Mouse (Mus musculus) MEL (cell line): Measurements from ENCODE around the gene Ferd3l. TPM values are rescaled to one million over a fixed set of nuclear protein-coding genes. Genes with fewer than 3 reads are reported as not detected.

Experiments
- DNase-seq: peaks from one replicate; pipeline ENCODE4 v3.0.0; 2011; ENCODE audit warnings: low read depth, low spot score
- H3K27ac ChIP-seq: 2 replicates; pipeline ENCODE4 v1.5.1; 2012; ENCODE audit warnings: low read depth, mild to moderate bottlenecking, control low read depth, low read length, moderate library complexity; ENCODE audit not compliant: control insufficient read depth
- H3K27me3 ChIP-seq, 2 experiments: fragments of 150-350 bp in 1 of 2; sonication (generic) in 1 of 2; 2 replicates each; pipeline ENCODE4 v1.6.1; 2012; ENCODE audit warnings: low read length in 2 of 2, mild to moderate bottlenecking in 2 of 2, improper control_type of control experiment in 1 of 2, moderate library complexity in 1 of 2; ENCODE audit not compliant: insufficient read depth in 2 of 2, control insufficient read depth in 1 of 2
- H3K36me3 ChIP-seq, 2 experiments: 2 replicates each; pipeline ENCODE4 v1.6.1; 2012 to 2014; ENCODE audit warnings: low read length in 2 of 2, improper control_type of control experiment in 1 of 2, inconsistent platforms in 1 of 2, mild to moderate bottlenecking in 1 of 2; ENCODE audit not compliant: insufficient read depth in 2 of 2, control insufficient read depth in 1 of 2
- H3K4me1 ChIP-seq, 2 experiments: fragments of 150-350 bp in 1 of 2; sonication (generic) in 1 of 2; 2 replicates each; pipeline ENCODE4 v1.6.1; 2012; ENCODE audit warnings: low read length in 2 of 2, improper control_type of control experiment in 1 of 2, mild to moderate bottlenecking in 1 of 2; ENCODE audit not compliant: insufficient read depth in 2 of 2, control insufficient read depth in 1 of 2
- H3K4me3 ChIP-seq, 2 experiments: fragments of 150-350 bp in 1 of 2; sonication (generic) in 1 of 2; 2 replicates each; pipeline ENCODE4 v1.5.1; 2012; ENCODE audit warnings: low read depth in 2 of 2, low read length in 2 of 2, mild to moderate bottlenecking in 2 of 2, moderate library complexity in 2 of 2, control low read depth in 1 of 2, improper control_type of control experiment in 1 of 2; ENCODE audit not compliant: control insufficient read depth in 1 of 2, insufficient read depth in 1 of 2
- H3K79me2 ChIP-seq: 2 replicates; pipeline ENCODE4 v1.6.1; 2012; ENCODE audit warnings: mild to moderate bottlenecking, low read length, moderate library complexity; ENCODE audit not compliant: control insufficient read depth, poor library complexity, insufficient read depth
- H3K9ac ChIP-seq: 2 replicates; pipeline ENCODE4 v1.6.1; 2012; ENCODE audit warnings: low read depth, mild to moderate bottlenecking, control low read depth, low read length, moderate library complexity; ENCODE audit not compliant: control insufficient read depth, poor library complexity, severe bottlenecking
- H3K9me3 ChIP-seq: fragments of 150-350 bp; sonication (generic); replicated peaks from 2 replicates; pipeline ENCODE4 v1.6.1; 2012; ENCODE audit warnings: mild to moderate bottlenecking, low read length, improper control_type of control experiment, moderate library complexity; ENCODE audit not compliant: insufficient read depth
- CTCF ChIP-seq, 3 experiments: IDR thresholded peaks in 2 of 3; conservative IDR thresholded peaks in 1 of 3; 2 replicates each; pipeline ENCODE4 v1.5.1; 2011 to 2012; ENCODE audit warnings: low read length in 3 of 3, low read depth in 2 of 3, mild to moderate bottlenecking in 2 of 3, improper control_type of control experiment in 1 of 3, inconsistent platforms in 1 of 3, mixed read lengths in 1 of 3, moderate library complexity in 1 of 3; ENCODE audit not compliant: control insufficient read depth in 1 of 3, insufficient read depth in 1 of 3, poor library complexity in 1 of 3, severe bottlenecking in 1 of 3
- EP300 ChIP-seq, 2 experiments: IDR thresholded peaks; 2 replicates each; pipeline ENCODE4 v1.6.1; 2011; ENCODE audit warnings: improper control_type of control experiment in 2 of 2, low read length in 2 of 2, low read depth in 1 of 2, mild to moderate bottlenecking in 1 of 2
- ETS1 ChIP-seq: IDR thresholded peaks from 2 replicates; pipeline ENCODE4 v1.6.1; 2012; ENCODE audit warnings: low read depth, mild to moderate bottlenecking, inconsistent platforms, low read length, improper control_type of control experiment, moderate library complexity
- HCFC1 ChIP-seq: IDR thresholded peaks from 2 replicates; pipeline ENCODE4 v1.6.1; 2012; ENCODE audit warnings: low read depth, mild to moderate bottlenecking, inconsistent platforms, low read length, improper control_type of control experiment, moderate library complexity
- MAX ChIP-seq: IDR thresholded peaks from 2 replicates; pipeline ENCODE4 v1.6.1; 2011; ENCODE audit warnings: low read length, improper control_type of control experiment
- MAZ ChIP-seq: IDR thresholded peaks from 2 replicates; pipeline ENCODE4 v1.6.1; 2012; ENCODE audit warnings: low read depth, mild to moderate bottlenecking, inconsistent platforms, low read length, improper control_type of control experiment
- NELFE ChIP-seq: IDR thresholded peaks from 2 replicates; pipeline ENCODE4 v1.6.1; 2011; ENCODE audit warnings: low read depth, low read length, improper control_type of control experiment
- NRF1 ChIP-seq: IDR thresholded peaks from 2 replicates; pipeline ENCODE4 v1.6.1; 2014; ENCODE audit warnings: low read depth, mild to moderate bottlenecking, inconsistent platforms, low read length, improper control_type of control experiment, moderate library complexity; ENCODE audit not compliant: poor library complexity, insufficient read depth, severe bottlenecking
- POLR2A ChIP-seq, 2 experiments: IDR thresholded peaks; 2 replicates each; pipeline ENCODE4 v1.6.1; 2011 to 2012; ENCODE audit warnings: low read length in 2 of 2, mild to moderate bottlenecking in 2 of 2, control low read depth in 1 of 2, improper control_type of control experiment in 1 of 2, low read depth in 1 of 2, moderate library complexity in 1 of 2; ENCODE audit not compliant: control insufficient read depth in 1 of 2, insufficient read depth in 1 of 2, poor library complexity in 1 of 2
- POLR2AphosphoS5 ChIP-seq: IDR thresholded peaks from 2 replicates; pipeline ENCODE4 v1.6.1; 2012; ENCODE audit warnings: low read depth, borderline replicate concordance, mild to moderate bottlenecking, inconsistent platforms, low read length, moderate library complexity, mixed read lengths
- RAD21 ChIP-seq: IDR thresholded peaks from 2 replicates; pipeline ENCODE4 v1.6.1; 2011; ENCODE audit warnings: mild to moderate bottlenecking, low read depth, low read length, improper control_type of control experiment
- RCOR1 ChIP-seq: IDR thresholded peaks from 2 replicates; pipeline ENCODE4 v1.6.1; 2012; ENCODE audit warnings: low read depth, mild to moderate bottlenecking, inconsistent platforms, low read length, improper control_type of control experiment
- SIN3A ChIP-seq: IDR thresholded peaks from 2 replicates; pipeline ENCODE4 v1.6.1; 2012; ENCODE audit warnings: low read length, improper control_type of control experiment, inconsistent platforms
- SMC3 ChIP-seq: IDR thresholded peaks from 2 replicates; pipeline ENCODE4 v1.6.1; 2011; ENCODE audit warnings: low read depth, low read length, improper control_type of control experiment
- TCF12 ChIP-seq: IDR thresholded peaks from 2 replicates; pipeline ENCODE4 v1.6.1; 2014; ENCODE audit warnings: low read depth, mild to moderate bottlenecking, inconsistent platforms, low read length, improper control_type of control experiment, moderate library complexity
- USF2 ChIP-seq, 2 experiments: IDR thresholded peaks; 2 replicates each; pipeline ENCODE4 v1.6.1; 2011 to 2012; ENCODE audit warnings: improper control_type of control experiment in 2 of 2, low read length in 2 of 2, borderline replicate concordance in 1 of 2, inconsistent platforms in 1 of 2, low read depth in 1 of 2, mild to moderate bottlenecking in 1 of 2; ENCODE audit not compliant: insufficient read depth in 1 of 2
- ZMIZ1 ChIP-seq: IDR thresholded peaks from 2 replicates; pipeline ENCODE4 v1.6.1; 2012; ENCODE audit warnings: low read depth, mild to moderate bottlenecking, inconsistent platforms, low read length, improper control_type of control experiment, moderate library complexity
- polyA plus RNA-seq, 2 experiments: library from polyadenylated mRNA; stranded (reverse) in 1 of 2; unstranded in 1 of 2; fragments of >175 nt in 1 of 2; fragments of >200 nt in 1 of 2; gene quantifications; 2 replicates each; pipeline versions ENCODE4 v1.2.1 to v1.2.4; 2012; ENCODE audit warnings: low replicate concordance in 2 of 2, low read depth in 1 of 2; ENCODE audit not compliant: insufficient read length in 2 of 2, insufficient read depth in 1 of 2, missing spikeins in 1 of 2
- total RNA-seq: library from RNA; depleted of rRNA; stranded (reverse); fragments of 300-350 nt; gene quantifications from 2 replicates; pipeline ENCODE4 v1.2.3, GENCODE M21; 2012

Gene Ferd3l
- total and polyA plus RNA-seq, 3 experiments: not detected

GRCm38 (mm10) chr12:33957400-33958240, 29.4 kb downstream of the Ferd3l start, which contains the start of gene Twist1:
Twist1 (plus strand) TSS chr12:33957671.
- Histone ChIP-seq H3K27ac (no peak within 1 kb of the TSS), H3K79me2 (no peaks in the 10 kb centered on the region), H3K9ac (no peak within 1 kb of the TSS), H3K36me3 (no peaks in the 10 kb centered on the region), H3K27me3 (no peaks in the 10 kb centered on the region), H3K4me1 (no peaks in the 10 kb centered on the region), H3K9me3 (no peaks in the 10 kb centered on the region), H3K4me3 (no peak within 1 kb of the TSS)
- TF ChIP-seq USF2 (IDR thresholded peaks at IDR 0.05; ENCODE audit: borderline replicate concordance in 1 of 2, insufficient read depth in 1 of 2, low read depth in 1 of 2, low read length in 2 of 2) (no peak), NELFE (no peak), MAX (no peak), RCOR1 (no peak), EP300 (IDR thresholded peaks at IDR 0.05; ENCODE audit: low read depth in 1 of 2, low read length in 2 of 2) (no peak), ZMIZ1 (no peak), CTCF (IDR thresholded peaks at IDR 0.05 in 2 of 3, conservative IDR thresholded peaks at IDR 0.05 in 1 of 3; ENCODE audit: control insufficient read depth in 1 of 3, insufficient read depth in 1 of 3, low read depth in 2 of 3, low read length in 3 of 3, poor library complexity in 1 of 3, severe bottlenecking in 1 of 3) (no peak), POLR2AphosphoS5 (no peak), MAZ (no peak), RAD21 (no peak), ETS1 (no peak), TCF12 (no peak), HCFC1 (no peak), SMC3 (no peak), NRF1 (no peak), SIN3A (no peak), POLR2A (IDR thresholded peaks at IDR 0.05; ENCODE audit: control insufficient read depth in 1 of 2, insufficient read depth in 1 of 2, low read depth in 1 of 2, low read length in 2 of 2, poor library complexity in 1 of 2) (no peak)
- DNase-seq: no peak

DNA sequence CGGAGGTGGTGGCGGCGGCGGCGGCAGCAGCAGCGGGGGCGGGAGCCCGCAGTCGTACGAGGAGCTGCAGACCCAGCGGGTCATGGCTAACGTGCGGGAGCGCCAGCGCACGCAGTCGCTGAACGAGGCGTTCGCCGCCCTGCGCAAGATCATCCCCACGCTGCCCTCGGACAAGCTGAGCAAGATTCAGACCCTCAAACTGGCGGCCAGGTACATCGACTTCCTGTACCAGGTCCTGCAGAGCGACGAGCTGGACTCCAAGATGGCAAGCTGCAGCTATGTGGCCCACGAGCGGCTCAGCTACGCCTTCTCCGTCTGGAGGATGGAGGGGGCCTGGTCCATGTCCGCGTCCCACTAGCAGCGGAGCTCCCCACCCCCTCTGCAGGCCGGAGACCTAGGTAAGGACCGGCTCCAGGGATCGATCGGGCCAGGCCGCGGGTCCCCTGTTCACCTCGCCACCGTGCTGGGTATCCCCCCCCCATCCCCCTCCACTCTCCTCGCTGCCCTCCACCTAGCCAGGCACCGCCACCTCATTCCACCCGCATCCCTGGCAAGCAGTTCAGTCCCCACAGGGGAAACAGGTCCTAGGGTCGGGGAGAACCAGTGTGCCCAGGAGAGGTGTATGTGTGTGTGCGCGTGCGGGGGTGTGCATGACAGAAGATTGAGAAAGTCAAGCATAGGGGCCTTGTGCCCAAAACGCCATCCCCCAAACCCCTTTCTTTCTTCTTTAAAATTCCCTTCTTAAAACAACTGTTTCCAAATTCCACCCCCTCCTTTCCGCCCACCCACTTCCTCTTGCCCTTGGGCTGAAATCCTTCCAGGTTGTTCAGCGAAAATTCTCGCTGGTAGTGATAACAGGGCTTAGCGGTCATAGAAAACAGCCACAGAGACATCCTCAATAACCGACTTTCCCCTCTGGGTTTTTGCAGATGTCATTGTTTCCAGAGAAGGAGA, 30.3 kb downstream of the Ferd3l start:
- Histone ChIP-seq H3K4me3 (no peak overlapping the region), H3K27me3 (no peaks in the 10 kb centered on the region), H3K36me3 (no peaks in the 10 kb centered on the region), H3K9me3 (no peaks in the 10 kb centered on the region), H3K4me1 (no peaks in the 10 kb centered on the region), H3K27ac (no peak overlapping the region), H3K79me2 (no peaks in the 10 kb centered on the region), H3K9ac (no peak overlapping the region)
- no peak for TF ChIP-seq TCF12
- DNase-seq: no peak
